Comparison of ENCODE assay signal across 10 mouse cellular contexts in the genomic region with DNA sequence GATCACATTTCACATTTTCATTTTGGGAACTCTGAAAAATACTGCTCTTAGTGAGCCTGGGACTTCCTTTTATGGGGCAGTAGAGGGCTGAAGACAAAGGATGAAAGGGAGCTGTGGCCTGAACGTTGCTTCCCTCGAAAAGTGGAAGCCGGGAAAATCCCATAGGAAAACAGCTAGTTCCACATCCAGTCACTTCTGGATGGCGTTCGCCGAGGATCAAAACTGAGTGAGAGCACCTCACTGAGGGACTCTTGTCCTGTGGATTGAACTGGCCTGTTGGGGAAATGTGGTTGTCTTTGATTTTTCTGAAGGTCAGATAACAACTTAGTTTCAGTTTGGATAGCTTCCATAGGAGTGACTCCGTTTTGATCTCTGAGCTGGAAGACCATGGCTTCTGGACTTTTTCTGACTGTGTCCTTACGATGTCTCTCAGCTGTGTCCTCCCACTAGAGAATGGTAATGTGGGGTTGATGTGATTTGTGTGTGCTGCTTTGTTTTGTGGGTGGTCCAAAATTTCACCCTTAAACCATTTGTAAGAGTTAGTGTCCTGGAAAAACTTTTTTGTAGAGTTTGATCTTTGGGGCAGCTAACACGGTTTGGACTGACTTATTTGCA. TPM values are rescaled to one million over a fixed set of nuclear protein-coding genes. Genes with fewer than 3 reads are reported as not detected.
DNase-seq lines count a peak whose midpoint lies in the region; ATAC-seq and TF ChIP-seq lines count a peak whose summit lies in the region.
"Had no signal": no experiment of that assay in that cellular context is flagged by ENCODE, and none has a peak within 500 bp of the region (broad histone marks: within the 10 kb centered on the region; RNA-seq: fewer than 3 reads in every experiment).

No protein-coding gene starts in this region.

- no peak for DNase-seq in forebrain, postnatal 0 days
- DNase-seq in forebrain, embryonic 11.5 days (ENCODE audit: low spot score), result no peak
- DNase-seq in kidney, postnatal 14 days, result peak; percentile 24
- DNase-seq in layer of hippocampus, postnatal 10 days (ENCODE audit: low spot score in 2 of 2), result no peak
- DNase-seq in urinary bladder, adult 2 months (ENCODE audit: low spot score), result no peak
- DNase-seq: thymus, adult 18-20 months had no signal

- no peaks in the 10 kb centered on the region for H3K9me3 ChIP-seq in forebrain, postnatal 0 days (ENCODE audit: low read length)
- H3K9me3 ChIP-seq in forebrain, embryonic 11.5 days (ENCODE audit: control insufficient read depth, low read length), result peaks cover 14% of the 10 kb centered on the region
- peaks cover 47% of the 10 kb centered on the region for H3K9me3 ChIP-seq in E14TG2a.4 (ENCODE audit: low read length)
- no peaks in the 10 kb centered on the region for H3K9me3 ChIP-seq in heart, embryonic 11.5 days (replicated peaks; ENCODE audit: control insufficient read depth, low read length)

- no peak overlapping the region for H3K27ac ChIP-seq in forebrain, postnatal 0 days (ENCODE audit: low read depth, low read length)
- H3K27ac ChIP-seq in forebrain, embryonic 11.5 days (ENCODE audit: low read depth, low read length), result no peak overlapping the region
- no peak overlapping the region for H3K27ac ChIP-seq in heart, embryonic 11.5 days (ENCODE audit: low read depth, low read length)
- H3K27ac ChIP-seq: liver, embryonic 14.5 days had no signal

- H3K36me3 ChIP-seq in forebrain, postnatal 0 days (ENCODE audit: insufficient read depth), result no peaks in the 10 kb centered on the region
- peaks cover 2% of the 10 kb centered on the region; the same call in 1 of the 2 replicates for H3K36me3 ChIP-seq in forebrain, embryonic 11.5 days (ENCODE audit: control insufficient read depth, insufficient read depth, low read length)
- H3K36me3 ChIP-seq in E14TG2a.4 (ENCODE audit: insufficient read depth, low read length), result peaks cover 59% of the 10 kb centered on the region
- H3K36me3 ChIP-seq in heart, embryonic 11.5 days (ENCODE audit: control insufficient read depth, insufficient read depth, low read length), result peaks cover 10% of the 10 kb centered on the region; the same call in 1 of the 2 replicates

- TF ChIP-seq CTCF in forebrain, postnatal 0 days (IDR thresholded peaks at IDR 0.05; ENCODE audit: low read depth), result no peak
- TF ChIP-seq CTCF in E14TG2a.4 (conservative IDR thresholded peaks at IDR 0.05; ENCODE audit: low read length), result no peak

- H3K9ac ChIP-seq in forebrain, postnatal 0 days, result no peak overlapping the region
- no peak overlapping the region for H3K9ac ChIP-seq in forebrain, embryonic 11.5 days (ENCODE audit: low read length)
- H3K9ac ChIP-seq in heart, embryonic 11.5 days (ENCODE audit: low read depth, low read length), result no peak overlapping the region; the same call in 1 of the 2 replicates
- H3K9ac ChIP-seq: liver, embryonic 14.5 days had no signal

- WGBS in forebrain, postnatal 0 days, result 89% methylated on average over 9 of the region's 9 CpGs
- 93% methylated on average over 9 of the region's 9 CpGs for WGBS in forebrain, embryonic 11.5 days
- WGBS in heart, embryonic 11.5 days (ENCODE audit: insufficient replicate concordance), result 86% methylated on average over 9 of the region's 9 CpGs

- no peaks in the 10 kb centered on the region for H3K27me3 ChIP-seq in forebrain, postnatal 0 days (ENCODE audit: insufficient read depth, low read length)
- H3K27me3 ChIP-seq in forebrain, embryonic 11.5 days (ENCODE audit: control insufficient read depth, insufficient read depth, low read length), result no peaks in the 10 kb centered on the region
- no peaks in the 10 kb centered on the region for H3K27me3 ChIP-seq in E14TG2a.4 (ENCODE audit: insufficient read depth, low read length)
- H3K27me3 ChIP-seq in heart, embryonic 11.5 days (ENCODE audit: control insufficient read depth, insufficient read depth, low read length), result no peaks in the 10 kb centered on the region

- peak overlapping the region; percentile 8; the same call in 1 of the 2 replicates for H3K4me2 ChIP-seq in forebrain, postnatal 0 days (ENCODE audit: low read depth)
- H3K4me2 ChIP-seq in forebrain, embryonic 11.5 days (ENCODE audit: low read depth, low read length, severe bottlenecking), result no peak overlapping the region
- peak overlapping the region; percentile 35 for H3K4me2 ChIP-seq in heart, embryonic 11.5 days

- H3K4me3 ChIP-seq in forebrain, postnatal 0 days (ENCODE audit: low read depth, low read length), result no peak overlapping the region
- H3K4me3 ChIP-seq in forebrain, embryonic 11.5 days (ENCODE audit: low read depth, low read length), result no peak overlapping the region
- H3K4me3 ChIP-seq in E14TG2a.4 (replicated peaks; ENCODE audit: low read length), result peak overlapping the region; percentile 85
- no peak overlapping the region for H3K4me3 ChIP-seq in heart, embryonic 11.5 days (ENCODE audit: low read depth, low read length)

- H3K4me1 ChIP-seq in forebrain, postnatal 0 days (ENCODE audit: insufficient read depth), result peaks cover 8% of the 10 kb centered on the region; the same call in 1 of the 2 replicates
- 0 out of 2 replicates have a peak, but pooled peaks cover 2% of the 10 kb centered on the region for H3K4me1 ChIP-seq in forebrain, embryonic 11.5 days (replicated peaks; ENCODE audit: control insufficient read depth, insufficient read depth, low read length)
- H3K4me1 ChIP-seq in E14TG2a.4 (replicated peaks; ENCODE audit: low read depth, low read length), result peaks cover 49% of the 10 kb centered on the region
- peaks cover 5% of the 10 kb centered on the region; the same call in 1 of the 2 replicates for H3K4me1 ChIP-seq in heart, embryonic 11.5 days (ENCODE audit: control insufficient read depth, insufficient read depth, low read length)

- no peak for ATAC-seq in forebrain, postnatal 0 days
- no peak for ATAC-seq in forebrain, embryonic 11.5 days (replicated peaks; ENCODE audit: low FRiP score)
- no peak for ATAC-seq in heart, embryonic 11.5 days (replicated peaks; ENCODE audit: insufficient number of reproducible peaks, low FRiP score, low TSS enrichment)
- no peak for ATAC-seq in monocyte, adult 5-6 weeks (replicated peaks; ENCODE audit: insufficient number of reproducible peaks, low FRiP score, low TSS enrichment, poor library complexity, severe bottlenecking)

RNA-seq across cellular contexts. Expression of gene Spin1, which starts 2.5 kb away (rescaled TPM):
- total RNA-seq in forebrain, postnatal 0 days (2014; rRNA removed), result 194 and 236 TPM in 2 replicates
- polyA plus RNA-seq in forebrain, postnatal 0 days (2015; fragmentation: Nextera tagmentation; extraction: Ambion mirVana), result 134 and 151 TPM in 2 replicates
- 110 and 111 TPM in 2 replicates for polyA plus RNA-seq in forebrain, embryonic 11.5 days (2014; fragmentation: Nextera tagmentation; extraction: Ambion mirVana)
- 56.7 and 64.9 TPM in 2 replicates for polyA plus RNA-seq in heart, embryonic 11.5 days (2014; fragmentation: Nextera tagmentation; extraction: Ambion mirVana)
- total RNA-seq in layer of hippocampus, postnatal 10 days (2021), result 100 to 1,000 TPM; 180 to 193 TPM
- total RNA-seq in monocyte, adult 5-6 weeks (2017), result 30.8 to 34.7 TPM (median 34.3 TPM) in 3 replicates
- polyA plus RNA-seq in urinary bladder, adult 2 months (2012; rRNA removed), result 41.5 and 49.4 TPM in 2 replicates
